Mouse (Mus musculus): ENCODE measurements around the gene Crtac1.

- TF ChIP-seq CTCF (IDR thresholded peaks at IDR 0.05; ENCODE audit: low read depth) (peak; percentile 67), EP300 (IDR thresholded peaks at IDR 0.05; ENCODE audit: low read depth) (no peak)
These were observed 12.4 kb upstream of the Crtac1 start for GRCm38 (mm10) chr19:42443887-42444409.
